Mouse (Mus musculus): ENCODE results near the gene Olfr320. TPM values are rescaled to one million over a fixed set of nuclear protein-coding genes. Genes with fewer than 3 reads are reported as not detected.

Gene Olfr320
- polyA plus RNA-seq (2015; fragmentation: Nextera tagmentation; extraction: Ambion mirVana), result not detected in 2 replicates

- no peak within 1 kb of the TSS for H3K9ac ChIP-seq (replicated peaks; ENCODE audit: low read depth)
- WGBS, result 74% methylated on average over 1 of the region's 1 CpGs
- no peaks in the 10 kb centered on the region for H3K36me3 ChIP-seq (ENCODE audit: insufficient read depth, low read length)
- DNase-seq (ENCODE audit: low spot score), result no peak
- H3K4me1 ChIP-seq (ENCODE audit: insufficient read depth, low read depth, low read length), result no peaks in the 10 kb centered on the region
- no peaks in the 10 kb centered on the region for H3K9me3 ChIP-seq (ENCODE audit: low read length)
- H3K27ac ChIP-seq (ENCODE audit: low read length), result no peak within 1 kb of the TSS
- H3K27me3 ChIP-seq (replicated peaks; ENCODE audit: insufficient read depth, low read length), result no peaks in the 10 kb centered on the region
- no peak within 1 kb of the TSS for H3K4me3 ChIP-seq (ENCODE audit: low read depth, low read length)
- TF ChIP-seq CTCF (IDR thresholded peaks at IDR 0.05) (no peak), EP300 (IDR thresholded peaks at IDR 0.05) (no peak)
- no peak for ATAC-seq
- H3K4me2 ChIP-seq (replicated peaks; ENCODE audit: low read depth, low read length), result no peak within 1 kb of the TSS
Observed at GRCm38 (mm10) chr11:58680799-58681198, at the start of gene Olfr320. Gene Olfr320 (plus strand): TSS chr11:58681099.

GRCm38 (mm10) chr11:58634878-58635277 lies 46.0 kb upstream of the Olfr320 start:
- WGBS, result 58% methylated on average over 4 of the region's 4 CpGs
- no peak overlapping the region for H3K9ac ChIP-seq (replicated peaks; ENCODE audit: low read depth)
- TF ChIP-seq CTCF (IDR thresholded peaks at IDR 0.05), result no peak
- no peak for TF ChIP-seq EP300 (IDR thresholded peaks at IDR 0.05)
- DNase-seq (ENCODE audit: low spot score), result no peak
- H3K4me3 ChIP-seq (ENCODE audit: low read depth, low read length), result no peak overlapping the region
- H3K4me2 ChIP-seq (replicated peaks; ENCODE audit: low read depth, low read length), result no peak overlapping the region
- H3K4me1 ChIP-seq (ENCODE audit: insufficient read depth, low read depth, low read length), result no peaks in the 10 kb centered on the region
- no peak overlapping the region for H3K27ac ChIP-seq (ENCODE audit: low read length)
- no peak for ATAC-seq
- no peaks in the 10 kb centered on the region for H3K27me3 ChIP-seq (replicated peaks; ENCODE audit: insufficient read depth, low read length)
- H3K9me3 ChIP-seq (ENCODE audit: low read length), result no peaks in the 10 kb centered on the region
- no peaks in the 10 kb centered on the region for H3K36me3 ChIP-seq (ENCODE audit: insufficient read depth, low read length)

- no peak overlapping the region for H3K27ac ChIP-seq (ENCODE audit: low read length)
- H3K36me3 ChIP-seq (ENCODE audit: insufficient read depth, low read length), result no peaks in the 10 kb centered on the region
- H3K4me2 ChIP-seq (replicated peaks; ENCODE audit: low read depth, low read length), result no peak overlapping the region
- H3K9me3 ChIP-seq (ENCODE audit: low read length), result no peaks in the 10 kb centered on the region
- no peak overlapping the region for H3K9ac ChIP-seq (replicated peaks; ENCODE audit: low read depth)
- peaks cover 7% of the 10 kb centered on the region; the same call in 1 of the 2 replicates for H3K27me3 ChIP-seq (replicated peaks; ENCODE audit: insufficient read depth, low read length)
- TF ChIP-seq EP300 (IDR thresholded peaks at IDR 0.05) (no peak), CTCF (IDR thresholded peaks at IDR 0.05) (peak; percentile 85)
- ATAC-seq, result no peak
- H3K4me1 ChIP-seq (ENCODE audit: insufficient read depth, low read depth, low read length), result 0 out of 2 replicates have a peak, but pooled peaks cover 4% of the 10 kb centered on the region
- DNase-seq (ENCODE audit: low spot score), result peak; percentile 66
- no peak overlapping the region for H3K4me3 ChIP-seq (ENCODE audit: low read depth, low read length)
- 4% methylated on average over 4 of the region's 4 CpGs for WGBS
Observed at GRCm38 (mm10) chr11:58636376-58636977, 44.4 kb upstream of the Olfr320 start.

GRCm38 (mm10) chr11:58638176-58638701 lies 42.7 kb upstream of the Olfr320 start:
- 49% methylated on average over 7 of the region's 7 CpGs for WGBS
- H3K4me2 ChIP-seq (replicated peaks; ENCODE audit: low read depth, low read length), result no peak overlapping the region
- H3K4me3 ChIP-seq (ENCODE audit: low read depth, low read length), result no peak overlapping the region
- H3K36me3 ChIP-seq (ENCODE audit: insufficient read depth, low read length), result no peaks in the 10 kb centered on the region
- peaks cover 7% of the 10 kb centered on the region; the same call in 1 of the 2 replicates for H3K27me3 ChIP-seq (replicated peaks; ENCODE audit: insufficient read depth, low read length)
- no peaks in the 10 kb centered on the region for H3K9me3 ChIP-seq (ENCODE audit: low read length)
- H3K9ac ChIP-seq (replicated peaks; ENCODE audit: low read depth), result no peak overlapping the region
- 0 out of 2 replicates have a peak, but pooled peaks cover 4% of the 10 kb centered on the region for H3K4me1 ChIP-seq (ENCODE audit: insufficient read depth, low read depth, low read length)
- DNase-seq (ENCODE audit: low spot score) (no peak), ATAC-seq (no peak)
- H3K27ac ChIP-seq (ENCODE audit: low read length), result no peak overlapping the region
- no peak for TF ChIP-seq CTCF (IDR thresholded peaks at IDR 0.05)
- no peak for TF ChIP-seq EP300 (IDR thresholded peaks at IDR 0.05)

DNA sequence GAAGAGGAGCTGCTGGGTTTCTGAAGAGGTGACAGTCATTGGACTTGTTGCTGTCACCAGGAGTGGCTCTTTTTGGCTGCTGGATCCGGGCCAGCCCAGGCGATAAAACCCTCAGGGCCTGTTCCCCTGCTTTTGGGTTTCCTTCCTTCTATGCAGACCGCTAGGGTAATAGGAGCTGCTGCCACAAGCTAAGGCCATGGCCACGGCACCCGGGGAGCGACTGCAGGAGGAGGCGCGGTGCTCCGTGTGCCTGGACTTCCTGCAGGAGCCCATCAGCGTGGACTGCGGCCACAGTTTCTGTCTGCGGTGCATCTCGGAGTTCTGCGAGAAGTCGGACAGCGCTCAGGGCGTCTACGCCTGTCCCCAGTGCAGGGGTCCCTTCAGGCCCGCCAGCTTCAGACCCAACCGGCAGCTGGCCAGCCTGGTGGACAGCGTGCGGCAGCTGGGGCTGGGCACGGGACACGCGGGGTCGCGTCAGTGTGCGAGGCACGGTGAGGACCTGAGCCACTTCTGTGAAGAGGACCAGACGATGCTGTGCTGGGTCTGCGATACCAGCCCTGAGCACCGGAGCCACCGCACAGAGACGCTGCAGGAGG lies 40.5 kb upstream of the Olfr320 start, which contains the start of gene Trim58:
Gene Trim58, plus strand, starts transcription at position 194 of the 596 bp plus-strand sequence.
- DNase-seq (ENCODE audit: low spot score), result peak; percentile 7
- Histone ChIP-seq H3K36me3 (ENCODE audit: insufficient read depth, low read length) (no peaks in the 10 kb centered on the region), H3K4me3 (ENCODE audit: low read depth, low read length) (peak within 1 kb of the TSS; percentile 23), H3K4me2 (replicated peaks; ENCODE audit: low read depth, low read length) (peak within 1 kb of the TSS; percentile 27; the same call in 1 of the 2 replicates), H3K9ac (replicated peaks; ENCODE audit: low read depth) (no peak within 1 kb of the TSS), H3K4me1 (ENCODE audit: insufficient read depth, low read depth, low read length) (0 out of 2 replicates have a peak, but pooled peaks cover 4% of the 10 kb centered on the region), H3K27ac (ENCODE audit: low read length) (no peak within 1 kb of the TSS), H3K27me3 (replicated peaks; ENCODE audit: insufficient read depth, low read length) (peaks cover 7% of the 10 kb centered on the region; the same call in 1 of the 2 replicates), H3K9me3 (ENCODE audit: low read length) (no peaks in the 10 kb centered on the region)
- TF ChIP-seq CTCF (IDR thresholded peaks at IDR 0.05) (no peak), EP300 (IDR thresholded peaks at IDR 0.05) (no peak)
- peak; percentile 35; the same call in 1 of the 2 replicates for ATAC-seq
- WGBS, result 3% methylated on average over 34 of the region's 34 CpGs

- H3K9ac ChIP-seq (replicated peaks; ENCODE audit: low read depth), result no peak overlapping the region
- DNase-seq (ENCODE audit: low spot score) (no peak), ATAC-seq (no peak)
- H3K4me1 ChIP-seq (ENCODE audit: insufficient read depth, low read depth, low read length), result 0 out of 2 replicates have a peak, but pooled peaks cover 4% of the 10 kb centered on the region
- 23% methylated on average over 14 of the region's 14 CpGs for WGBS
- H3K36me3 ChIP-seq (ENCODE audit: insufficient read depth, low read length), result no peaks in the 10 kb centered on the region
- no peak overlapping the region for H3K4me3 ChIP-seq (ENCODE audit: low read depth, low read length)
- H3K27ac ChIP-seq (ENCODE audit: low read length), result no peak overlapping the region
- peaks cover 7% of the 10 kb centered on the region; the same call in 1 of the 2 replicates for H3K27me3 ChIP-seq (replicated peaks; ENCODE audit: insufficient read depth, low read length)
- no peak for TF ChIP-seq EP300 (IDR thresholded peaks at IDR 0.05)
- TF ChIP-seq CTCF (IDR thresholded peaks at IDR 0.05), result no peak
- H3K4me2 ChIP-seq (replicated peaks; ENCODE audit: low read depth, low read length), result no peak overlapping the region
- H3K9me3 ChIP-seq (ENCODE audit: low read length), result no peaks in the 10 kb centered on the region
Observed at GRCm38 (mm10) chr11:58641057-58641456, 39.8 kb upstream of the Olfr320 start.

Measured in lung, postnatal 0 days (tissue).